Mouse (Mus musculus) intestine, embryonic 15.5 days (tissue): ENCODE measurements around the gene Ccdc187. TPM values are rescaled to one million over a fixed set of nuclear protein-coding genes. Genes with fewer than 3 reads are reported as not detected.

Experiments used
- ATAC-seq: fragments of 200-750 bp; cut with Nextera tagmentation; 2 replicates; pipeline ENCODE4 v1.8.0; 2017; ENCODE audit warnings: moderate TSS enrichment, moderate library complexity
- H3K27ac ChIP-seq: fragments of 300-500 bp; sonication (generic); 2 replicates; pipeline ENCODE4 v1.5.1; 2015; ENCODE audit warnings: mild to moderate bottlenecking, inconsistent platforms
- H3K27me3 ChIP-seq: fragments of 300-500 bp; sonication (generic); replicated peaks from 2 replicates; pipeline ENCODE4 v1.6.1; 2015; ENCODE audit warnings: inconsistent platforms
- H3K36me3 ChIP-seq: fragments of 300-500 bp; sonication (generic); 2 replicates; pipeline ENCODE4 v1.6.1; 2015; ENCODE audit warnings: inconsistent platforms
- H3K4me1 ChIP-seq: fragments of 300-500 bp; sonication (generic); replicated peaks from 2 replicates; pipeline ENCODE4 v1.6.1; 2015; ENCODE audit warnings: inconsistent platforms
- H3K4me2 ChIP-seq: fragments of 300-500 bp; sonication (generic); replicated peaks from 2 replicates; pipeline ENCODE4 v1.6.1; 2015; ENCODE audit warnings: mild to moderate bottlenecking, inconsistent platforms
- H3K4me3 ChIP-seq: fragments of 300-500 bp; sonication (generic); replicated peaks from 2 replicates; pipeline ENCODE4 v1.5.1; 2015; ENCODE audit warnings: inconsistent platforms
- H3K9ac ChIP-seq: fragments of 300-500 bp; sonication (generic); 2 replicates; pipeline ENCODE4 v1.6.1; 2015; ENCODE audit warnings: inconsistent platforms
- H3K9me3 ChIP-seq: fragments of 300-500 bp; sonication (generic); 2 replicates; pipeline ENCODE4 v1.6.1; 2016; ENCODE audit warnings: inconsistent platforms
- WGBS: fragments of 180-500 bp; shearing (Covaris S2); methylation state at CpG from one replicate; pipeline ENCODE4 v1.1.7; 2015; 5-methylcytosine and 5-hydroxymethylcytosine counted together
- polyA plus RNA-seq: library from polyadenylated mRNA; unstranded; fragments of >200 nt; fragmentation: Nextera tagmentation; extraction: Ambion mirVana; gene quantifications from 2 replicates; pipeline ENCODE4 v1.2.1, GENCODE M21; 2015

Ccdc187 gene
- polyA plus RNA-seq, 1 experiment from 2014 or later = 0.36 TPM

GRCm38 (mm10) chr2:26230253-26230652 lies 64.1 kb downstream of the Ccdc187 start:
- no peak overlapping the region for H3K4me3 ChIP-seq
- no peaks in the 10 kb centered on the region for H3K27me3 ChIP-seq
- ATAC-seq = no peak
- H3K4me2 ChIP-seq = no peak overlapping the region
- H3K9me3 ChIP-seq = no peaks in the 10 kb centered on the region
- H3K36me3 ChIP-seq = 0 out of 2 replicates have a peak, but pooled peaks cover 8% of the 10 kb centered on the region
- peaks cover 10% of the 10 kb centered on the region; the same call in 1 of the 2 replicates for H3K4me1 ChIP-seq
- no peak overlapping the region for H3K9ac ChIP-seq
- no peak overlapping the region for H3K27ac ChIP-seq
- WGBS = 54% methylated on average over 4 of the region's 4 CpGs

GRCm38 (mm10) chr2:26227788-26228187 lies 66.6 kb downstream of the Ccdc187 start:
- H3K4me2 ChIP-seq = no peak overlapping the region
- WGBS = 67% methylated on average over 1 of the region's 1 CpGs
- H3K9ac ChIP-seq = no peak overlapping the region
- no peaks in the 10 kb centered on the region for H3K9me3 ChIP-seq
- no peak overlapping the region for H3K4me3 ChIP-seq
- no peaks in the 10 kb centered on the region for H3K27me3 ChIP-seq
- peak; percentile 61; the same call in 1 of the 2 replicates for ATAC-seq
- H3K36me3 ChIP-seq = peaks cover 15% of the 10 kb centered on the region
- no peak overlapping the region for H3K27ac ChIP-seq
- H3K4me1 ChIP-seq = 0 out of 2 replicates have a peak, but pooled peaks cover under 1% of the 10 kb centered on the region

GRCm38 (mm10) chr2:26225242-26225641 lies 69.1 kb downstream of the Ccdc187 start:
- WGBS = 90% methylated on average over 4 of the region's 4 CpGs
- H3K36me3 ChIP-seq = peaks cover 25% of the 10 kb centered on the region
- peak; percentile 70 for ATAC-seq

DNA sequence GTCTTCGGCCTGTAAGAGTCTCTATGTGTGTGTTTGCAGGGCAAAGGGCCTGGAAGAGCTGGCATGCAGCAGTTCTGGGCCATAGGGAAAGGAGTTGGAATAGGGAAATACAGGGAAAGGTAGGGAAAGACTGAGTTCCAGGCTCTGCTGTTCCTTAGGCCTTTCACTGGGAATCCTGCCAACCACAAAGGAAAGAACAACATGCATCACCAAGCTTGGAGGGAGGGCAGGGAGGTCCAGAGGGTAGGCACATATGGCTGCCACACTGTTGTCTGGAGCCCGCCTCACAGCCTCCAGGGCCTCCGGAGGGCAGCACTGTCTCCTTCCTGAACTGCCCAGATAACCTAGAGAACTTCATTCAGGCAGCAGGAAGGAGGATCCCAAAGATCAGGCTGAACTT lies 70.4 kb downstream of the Ccdc187 start:
- no peak overlapping the region for H3K4me3 ChIP-seq
- H3K4me2 ChIP-seq = no peak overlapping the region
- H3K4me1 ChIP-seq = no peaks in the 10 kb centered on the region
- H3K27ac ChIP-seq = no peak overlapping the region
- WGBS = 84% methylated on average over 3 of the region's 3 CpGs
- H3K36me3 ChIP-seq = peaks cover 21% of the 10 kb centered on the region
- H3K27me3 ChIP-seq = no peaks in the 10 kb centered on the region
- H3K9me3 ChIP-seq = no peaks in the 10 kb centered on the region
- no peak for ATAC-seq
- no peak overlapping the region for H3K9ac ChIP-seq

More at GRCm38 (mm10) chr2:26225242-26225641, 69.1 kb downstream of the Ccdc187 start:
- Histone ChIP-seq H3K9me3 (no peaks in the 10 kb centered on the region), H3K4me3 (no peak overlapping the region), H3K4me1 (no peaks in the 10 kb centered on the region), H3K4me2 (no peak overlapping the region), H3K27ac (no peak overlapping the region), H3K27me3 (no peaks in the 10 kb centered on the region), H3K9ac (no peak overlapping the region)

GRCm38 (mm10) chr2:26214526-26214925 lies 79.8 kb downstream of the Ccdc187 start:
- no peak overlapping the region for H3K4me3 ChIP-seq
- H3K27me3 ChIP-seq = no peaks in the 10 kb centered on the region
- no peak overlapping the region for H3K9ac ChIP-seq
- H3K4me2 ChIP-seq = no peak overlapping the region
- no peaks in the 10 kb centered on the region for H3K4me1 ChIP-seq
- peaks cover 35% of the 10 kb centered on the region for H3K36me3 ChIP-seq
- 25% methylated on average over 3 of the region's 3 CpGs for WGBS
- no peaks in the 10 kb centered on the region for H3K9me3 ChIP-seq
- no peak for ATAC-seq
- no peak overlapping the region for H3K27ac ChIP-seq

GRCm38 (mm10) chr2:26209566-26209965 lies 84.8 kb downstream of the Ccdc187 start:
- ATAC-seq = no peak
- Histone ChIP-seq H3K27ac (no peak overlapping the region), H3K9ac (no peak overlapping the region), H3K27me3 (peaks cover 35% of the 10 kb centered on the region), H3K4me1 (peaks cover 9% of the 10 kb centered on the region; the same call in 1 of the 2 replicates), H3K36me3 (peaks cover 31% of the 10 kb centered on the region), H3K9me3 (no peaks in the 10 kb centered on the region), H3K4me3 (no peak overlapping the region), H3K4me2 (no peak overlapping the region)
- 84% methylated on average over 3 of the region's 3 CpGs for WGBS

GRCm38 (mm10) chr2:26208126-26208789 lies 86.1 kb downstream of the Ccdc187 start, which contains the start of gene Lhx3:
Lhx3 (minus strand) TSS chr2:26208289.
- H3K9me3 ChIP-seq = no peaks in the 10 kb centered on the region
- peak; percentile 96 for ATAC-seq
- no peak within 1 kb of the TSS for H3K9ac ChIP-seq
- WGBS = 7% methylated on average over 19 of the region's 19 CpGs
- H3K36me3 ChIP-seq = peaks cover 25% of the 10 kb centered on the region
- H3K4me1 ChIP-seq = peaks cover 9% of the 10 kb centered on the region; the same call in 1 of the 2 replicates
- H3K4me2 ChIP-seq = peak within 1 kb of the TSS; percentile 38; the same call in 1 of the 2 replicates
- H3K27ac ChIP-seq = no peak within 1 kb of the TSS
- peaks cover 48% of the 10 kb centered on the region for H3K27me3 ChIP-seq
- H3K4me3 ChIP-seq = no peak within 1 kb of the TSS

GRCm38 (mm10) chr2:26207559-26207958 lies 86.8 kb downstream of the Ccdc187 start:
- no peak for ATAC-seq
- H3K36me3 ChIP-seq = peaks cover 24% of the 10 kb centered on the region
- no peaks in the 10 kb centered on the region for H3K9me3 ChIP-seq
- H3K27ac ChIP-seq = no peak overlapping the region
- WGBS = 15% methylated on average over 9 of the region's 9 CpGs
- no peak overlapping the region for H3K4me2 ChIP-seq
- H3K27me3 ChIP-seq = peaks cover 55% of the 10 kb centered on the region
- peaks cover 9% of the 10 kb centered on the region; the same call in 1 of the 2 replicates for H3K4me1 ChIP-seq
- no peak overlapping the region for H3K4me3 ChIP-seq
- no peak overlapping the region for H3K9ac ChIP-seq

DNA sequence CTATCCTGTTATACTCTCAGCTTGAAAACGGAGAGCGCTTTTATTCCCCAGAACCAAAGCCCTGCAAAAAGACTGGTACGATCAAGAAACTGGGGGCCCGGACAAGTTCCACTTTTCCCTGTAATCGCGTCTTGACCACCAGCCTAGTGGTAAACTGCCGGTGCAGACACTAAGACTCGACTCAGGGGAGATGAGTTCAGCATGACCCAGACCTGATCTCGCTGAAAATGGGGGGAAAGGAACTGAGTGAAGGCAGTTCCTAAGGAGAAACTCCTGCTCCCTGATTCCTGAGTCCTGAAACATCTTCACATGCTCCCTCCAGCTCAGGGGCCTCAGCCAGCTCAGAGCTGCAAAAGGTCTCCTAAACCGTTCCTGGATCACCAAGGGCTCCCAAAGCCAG lies 88.6 kb downstream of the Ccdc187 start:
- H3K9ac ChIP-seq = no peak overlapping the region
- H3K4me3 ChIP-seq = no peak overlapping the region
- H3K4me2 ChIP-seq = no peak overlapping the region
- H3K4me1 ChIP-seq = peaks cover 14% of the 10 kb centered on the region; the same call in 1 of the 2 replicates
- peaks cover 6% of the 10 kb centered on the region for H3K36me3 ChIP-seq
- WGBS = 16% methylated on average over 10 of the region's 10 CpGs
- no peaks in the 10 kb centered on the region for H3K9me3 ChIP-seq
- H3K27me3 ChIP-seq = peaks cover 73% of the 10 kb centered on the region
- ATAC-seq = no peak
- no peak overlapping the region for H3K27ac ChIP-seq

DNA sequence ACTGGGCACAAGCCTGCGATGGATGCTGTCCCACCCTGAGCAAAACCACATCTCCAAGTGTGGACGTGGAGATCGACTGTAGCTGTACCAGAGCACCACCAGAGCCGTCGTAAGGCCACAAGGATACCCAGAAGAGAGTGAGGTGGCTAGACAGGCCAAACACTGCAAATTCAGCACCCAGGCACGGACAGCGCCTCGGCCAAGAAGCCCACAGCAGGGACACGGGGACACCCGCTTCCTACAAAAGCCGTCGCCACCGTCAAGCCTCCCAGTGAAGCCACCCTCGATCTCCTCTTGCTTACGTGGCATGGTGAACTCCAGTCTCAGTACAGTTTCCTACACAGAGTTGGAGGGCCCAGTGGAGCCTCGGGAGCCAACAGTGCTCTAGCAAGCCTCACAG lies 89.2 kb downstream of the Ccdc187 start:
- H3K9ac ChIP-seq = no peak overlapping the region
- no peak overlapping the region for H3K27ac ChIP-seq
- WGBS = 2% methylated on average over 16 of the region's 16 CpGs
- peaks cover 14% of the 10 kb centered on the region; the same call in 1 of the 2 replicates for H3K4me1 ChIP-seq
- H3K9me3 ChIP-seq = no peaks in the 10 kb centered on the region
- H3K27me3 ChIP-seq = peaks cover 79% of the 10 kb centered on the region
- no peak overlapping the region for H3K4me3 ChIP-seq
- ATAC-seq = no peak
- peaks cover under 1% of the 10 kb centered on the region; the same call in 1 of the 2 replicates for H3K36me3 ChIP-seq
- H3K4me2 ChIP-seq = no peak overlapping the region

GRCm38 (mm10) chr2:26202849-26203475 lies 91.4 kb downstream of the Ccdc187 start:
- 1% methylated on average over 36 of the region's 36 CpGs for WGBS
- Histone ChIP-seq H3K27ac (no peak overlapping the region), H3K4me1 (peaks cover 15% of the 10 kb centered on the region; the same call in 1 of the 2 replicates), H3K4me2 (no peak overlapping the region; the same call in 1 of the 2 replicates), H3K4me3 (no peak overlapping the region), H3K27me3 (peaks cover 100% of the 10 kb centered on the region), H3K9ac (no peak overlapping the region), H3K36me3 (no peaks in the 10 kb centered on the region), H3K9me3 (no peaks in the 10 kb centered on the region)
- ATAC-seq = no peak

DNA sequence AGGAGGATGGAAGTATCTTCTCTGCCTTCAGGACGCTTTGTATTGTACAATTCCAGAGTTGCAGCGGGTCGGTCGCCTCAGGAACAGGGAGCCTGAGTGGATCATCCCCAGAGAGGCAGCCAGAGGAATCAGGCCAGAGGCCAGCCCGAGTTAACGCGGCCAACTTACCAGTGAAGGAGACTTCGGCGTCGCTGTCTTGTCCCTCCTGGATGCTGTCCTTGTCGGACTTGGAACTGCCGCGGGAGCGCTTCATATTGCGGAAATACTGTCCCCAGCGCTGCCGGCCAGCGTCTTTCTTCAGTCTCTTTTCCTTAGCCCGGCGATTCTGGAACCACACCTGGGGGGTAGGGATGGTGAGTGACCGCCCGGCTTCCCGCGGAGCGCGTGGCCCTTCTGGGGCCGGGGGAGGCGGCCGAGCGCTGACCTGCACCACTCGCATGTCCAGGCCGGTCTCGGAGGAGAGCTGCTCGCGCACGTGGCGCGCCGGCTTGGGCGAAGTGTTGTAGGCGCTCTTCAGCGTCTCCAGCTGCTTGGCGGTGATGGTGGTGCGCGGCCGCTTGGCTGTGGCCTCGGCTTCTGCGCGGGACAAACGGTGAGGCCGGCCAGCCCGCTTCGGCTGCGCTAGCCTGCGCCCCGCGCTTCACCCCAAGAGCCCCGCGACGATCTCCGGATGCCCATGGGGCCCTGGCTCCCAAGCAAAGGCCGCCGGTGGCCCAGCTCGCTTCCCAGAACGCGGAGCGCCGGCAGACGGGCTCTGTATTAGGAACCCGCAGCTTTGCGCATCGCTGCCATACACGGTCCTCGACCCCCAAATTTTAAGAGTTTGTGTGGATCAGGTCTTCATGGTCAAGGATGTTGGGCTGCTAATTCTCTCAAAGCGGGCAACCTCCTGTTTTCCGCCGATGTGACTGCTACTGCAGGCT lies 92.2 kb downstream of the Ccdc187 start:
- Histone ChIP-seq H3K4me3 (no peak overlapping the region), H3K9me3 (no peaks in the 10 kb centered on the region), H3K27ac (no peak overlapping the region), H3K36me3 (no peaks in the 10 kb centered on the region), H3K27me3 (peaks cover 100% of the 10 kb centered on the region), H3K4me1 (peaks cover 15% of the 10 kb centered on the region; the same call in 1 of the 2 replicates), H3K4me2 (peak overlapping the region; percentile 22), H3K9ac (no peak overlapping the region)
- under 1% methylated on average over 77 of the region's 77 CpGs for WGBS
- ATAC-seq = no peak
